Mouse (Mus musculus) gastrocnemius, postnatal 36 days (tissue): Measurements from ENCODE around the gene Cpeb3. TPM values are rescaled to one million over a fixed set of nuclear protein-coding genes. Genes with fewer than 3 reads are reported as not detected.

ENCODE experiments used
- total RNA-seq, 2 experiments: library from RNA; stranded (reverse); gene quantifications; 2 replicates each; pipeline ENCODE4 v1.2.3; 2021

Cpeb3 gene
- total RNA-seq, 2 experiments from 2014 or later = 47.6 to 50.2 TPM

Other genes with a start within 250 kb of the Cpeb3 start
- 10 to 100 TPM; 74.6 to 75.2 TPM for gene March5, start 1.1 kb downstream of the Cpeb3 start, total RNA-seq
- gene Ide, start 129.3 kb upstream of the Cpeb3 start, total RNA-seq = 10 to 100 TPM; 88.1 to 99.2 TPM
- gene Kif11, start 167.8 kb upstream of the Cpeb3 start, total RNA-seq = under 1 TPM; 0.49 to 0.97 TPM
- gene Hhex, start 226.2 kb upstream of the Cpeb3 start, total RNA-seq = 1 to 10 TPM; 1.4 to 2.2 TPM